Comparison of ENCODE assay signal across 27 mouse cellular contexts in genomic region chr2:31449902-31450301, GRCm38 (mm10). TPM values are rescaled to one million over a fixed set of nuclear protein-coding genes. Genes with fewer than 3 reads are reported as not detected.
DNase-seq lines count a peak whose midpoint lies in the region; ATAC-seq and TF ChIP-seq lines count a peak whose summit lies in the region.
"Had no signal": no experiment of that assay in that cellular context is flagged by ENCODE, and none has a peak within 500 bp of the region (broad histone marks: within the 10 kb centered on the region; RNA-seq: fewer than 3 reads in every experiment).

No protein-coding gene starts in this region.

- no peak overlapping the region for H3K4me3 ChIP-seq in heart, embryonic 14.5 days (ENCODE audit: control insufficient read depth in 1 of 2, insufficient read depth in 1 of 2, low read depth in 1 of 2, low read length in 2 of 2)
- H3K4me3 ChIP-seq in midbrain, embryonic 11.5 days (ENCODE audit: low read depth, low read length) = no peak overlapping the region
- H3K4me3 ChIP-seq in midbrain, embryonic 16.5 days (ENCODE audit: low read depth, low read length) = no peak overlapping the region
- H3K4me3 ChIP-seq in G1E (ENCODE audit: low read depth, low read length) = peak overlapping the region; percentile 10; the same call in 1 of the 2 replicates
- H3K4me3 ChIP-seq in bone marrow, adult 2 months (replicated peaks; ENCODE audit: control insufficient read depth, low read depth, low read length) = no peak overlapping the region
- H3K4me3 ChIP-seq: embryonic facial prominence, embryonic 12.5 days; gastrocnemius, adult 2 months; heart, adult 2 months; heart, embryonic 15.5 days; intestine, embryonic 15.5 days; layer of hippocampus, adult 2 months; limb, embryonic 10.5 days; limb, embryonic 15.5 days; liver, embryonic 13.5 days; midbrain, embryonic 10.5 days; neural tube, embryonic 12.5 days; stomach, embryonic 15.5 days had no signal

- H3K4me1 ChIP-seq in heart, embryonic 14.5 days (ENCODE audit: control insufficient read depth in 2 of 2, insufficient read depth in 2 of 2, low read length in 2 of 2) = peaks cover 36 to 52% of the 10 kb centered on the region in 2 experiments
- peaks cover 6% of the 10 kb centered on the region; the same call in 1 of the 2 replicates for H3K4me1 ChIP-seq in midbrain, embryonic 11.5 days (ENCODE audit: control insufficient read depth, insufficient read depth, low read length)
- H3K4me1 ChIP-seq in midbrain, embryonic 16.5 days (ENCODE audit: control insufficient read depth, insufficient read depth, low read length) = peaks cover 7% of the 10 kb centered on the region; the same call in 1 of the 2 replicates
- H3K4me1 ChIP-seq in G1E (ENCODE audit: insufficient read depth, low read depth, low read length) = no peaks in the 10 kb centered on the region
- peaks cover 4% of the 10 kb centered on the region; the same call in 1 of the 2 replicates for H3K4me1 ChIP-seq in bone marrow, adult 2 months (ENCODE audit: control insufficient read depth, insufficient read depth, low read length)

- no peak for TF ChIP-seq POLR2A in bone marrow, adult 2 months (IDR thresholded peaks at IDR 0.05; ENCODE audit: borderline replicate concordance, control insufficient read depth, low read depth, low read length)

- H3K4me2 ChIP-seq in heart, embryonic 14.5 days (ENCODE audit: low read length) = no peak overlapping the region
- H3K4me2 ChIP-seq in midbrain, embryonic 11.5 days = no peak overlapping the region
- H3K4me2 ChIP-seq in midbrain, embryonic 16.5 days (ENCODE audit: low read length) = no peak overlapping the region
- H3K4me2 ChIP-seq: embryonic facial prominence, embryonic 12.5 days; heart, embryonic 15.5 days; intestine, embryonic 15.5 days; limb, embryonic 15.5 days; liver, embryonic 13.5 days; neural tube, embryonic 12.5 days; stomach, embryonic 15.5 days had no signal

- no peaks in the 10 kb centered on the region for H3K27me3 ChIP-seq in heart, embryonic 14.5 days (ENCODE audit: control insufficient read depth, insufficient read depth, low read length)
- no peaks in the 10 kb centered on the region for H3K27me3 ChIP-seq in midbrain, embryonic 11.5 days (ENCODE audit: control insufficient read depth, insufficient read depth, low read length)
- H3K27me3 ChIP-seq in midbrain, embryonic 16.5 days (ENCODE audit: control insufficient read depth, insufficient read depth, low read depth, low read length) = no peaks in the 10 kb centered on the region
- peaks cover 8% of the 10 kb centered on the region; the same call in 1 of the 2 replicates for H3K27me3 ChIP-seq in G1E (ENCODE audit: insufficient read depth, low read length)
- H3K27me3 ChIP-seq: embryonic facial prominence, embryonic 12.5 days; heart, embryonic 15.5 days; intestine, embryonic 15.5 days; limb, embryonic 15.5 days; liver, embryonic 13.5 days; Patski; stomach, embryonic 15.5 days had no signal

- 84% methylated on average over 4 of the region's 4 CpGs for WGBS in heart, embryonic 14.5 days
- 94% methylated on average over 4 of the region's 4 CpGs for WGBS in midbrain, embryonic 11.5 days
- 95% methylated on average over 4 of the region's 4 CpGs for WGBS in midbrain, embryonic 16.5 days
- WGBS in bone marrow, adult 2 months = 84% methylated on average over 4 of the region's 4 CpGs

- no peak overlapping the region for H3K9ac ChIP-seq in heart, embryonic 14.5 days (ENCODE audit: low read length)
- H3K9ac ChIP-seq in midbrain, embryonic 11.5 days (ENCODE audit: low read length) = no peak overlapping the region
- H3K9ac ChIP-seq in midbrain, embryonic 16.5 days (ENCODE audit: low read depth, low read length) = no peak overlapping the region
- H3K9ac ChIP-seq: embryonic facial prominence, embryonic 12.5 days; heart, embryonic 15.5 days; intestine, embryonic 15.5 days; limb, embryonic 15.5 days; liver, embryonic 13.5 days; neural tube, embryonic 12.5 days; stomach, embryonic 15.5 days had no signal

- H3K27ac ChIP-seq in heart, embryonic 14.5 days (replicated peaks in 1 of 2; ENCODE audit: control insufficient read depth in 1 of 2, insufficient read depth in 1 of 2, low read depth in 2 of 2, low read length in 2 of 2) = no peak overlapping the region
- H3K27ac ChIP-seq in midbrain, embryonic 11.5 days (ENCODE audit: low read depth, low read length) = no peak overlapping the region
- no peak overlapping the region for H3K27ac ChIP-seq in midbrain, embryonic 16.5 days (ENCODE audit: low read length)
- H3K27ac ChIP-seq in bone marrow, adult 2 months (ENCODE audit: control insufficient read depth, insufficient read depth, low read depth, low read length, poor library complexity) = no peak overlapping the region
- H3K27ac ChIP-seq: embryonic facial prominence, embryonic 12.5 days; gastrocnemius, adult 2 months; heart, adult 2 months; limb, embryonic 10.5 days; liver, embryonic 13.5 days; macrophage; midbrain, embryonic 10.5 days; neural tube, embryonic 12.5 days had no signal

- no peak for TF ChIP-seq CTCF in G1E (IDR thresholded peaks at IDR 0.05; ENCODE audit: low read depth, low read length)
- TF ChIP-seq CTCF in bone marrow, adult 2 months (IDR thresholded peaks at IDR 0.05; ENCODE audit: control insufficient read depth, insufficient read depth, low read length) = peak; percentile 12; the same call in 1 of the 2 replicates

- 0 out of 2 replicates have a peak, but pooled peaks have one; percentile 2 for ATAC-seq in heart, embryonic 14.5 days (ENCODE audit: insufficient number of reproducible peaks, insufficient read depth, low FRiP score, low read depth)
- ATAC-seq in midbrain, embryonic 11.5 days (ENCODE audit: low FRiP score) = no peak
- no peak for ATAC-seq in midbrain, embryonic 16.5 days
- ATAC-seq in G1E (ENCODE audit: extremely low read depth, insufficient number of reproducible peaks, low FRiP score, poor library complexity, severe bottlenecking) = no peak
- ATAC-seq: Patski had no signal

- H3K9me3 ChIP-seq in heart, embryonic 14.5 days (ENCODE audit: control insufficient read depth, low read length) = no peaks in the 10 kb centered on the region
- H3K9me3 ChIP-seq in midbrain, embryonic 11.5 days (ENCODE audit: control insufficient read depth, low read length) = no peaks in the 10 kb centered on the region
- H3K9me3 ChIP-seq in midbrain, embryonic 16.5 days (replicated peaks; ENCODE audit: control insufficient read depth, low read length, poor library complexity, severe bottlenecking) = no peaks in the 10 kb centered on the region
- no peaks in the 10 kb centered on the region for H3K9me3 ChIP-seq in G1E (replicated peaks)
- H3K9me3 ChIP-seq: embryonic facial prominence, embryonic 12.5 days; heart, embryonic 15.5 days; intestine, embryonic 15.5 days; limb, embryonic 10.5 days; limb, embryonic 15.5 days; liver, embryonic 13.5 days; midbrain, embryonic 10.5 days; neural tube, embryonic 12.5 days; stomach, embryonic 15.5 days had no signal

- DNase-seq in heart, adult 11 months = no peak
- DNase-seq in midbrain, embryonic 11.5 days (ENCODE audit: low spot score, missing footprints) = peak; percentile 59
- DNase-seq in G1E (ENCODE audit: low spot score) = no peak
- DNase-seq in right cerebral cortex, adult 2 months (ENCODE audit: low spot score in 2 of 2) = no peak
- DNase-seq in layer of hippocampus, adult 9-11 months = no peak
- DNase-seq: B cell, adult 2 months; gastrocnemius, adult 2 months; gastrocnemius, postnatal 36 days; kidney, postnatal 36 days; liver, embryonic 13.5 days; lung, adult 18-20 months; thymus, postnatal 14 days had no signal

- H3K36me3 ChIP-seq in heart, embryonic 14.5 days (ENCODE audit: control insufficient read depth, insufficient read depth, low read length) = no peaks in the 10 kb centered on the region
- H3K36me3 ChIP-seq in midbrain, embryonic 11.5 days (ENCODE audit: control insufficient read depth, insufficient read depth, low read length) = no peaks in the 10 kb centered on the region
- no peaks in the 10 kb centered on the region for H3K36me3 ChIP-seq in midbrain, embryonic 16.5 days (ENCODE audit: control insufficient read depth, insufficient read depth, low read length)
- H3K36me3 ChIP-seq in G1E (replicated peaks) = no peaks in the 10 kb centered on the region
- H3K36me3 ChIP-seq: embryonic facial prominence, embryonic 12.5 days; heart, embryonic 15.5 days; intestine, embryonic 15.5 days; limb, embryonic 10.5 days; limb, embryonic 15.5 days; liver, embryonic 13.5 days; midbrain, embryonic 10.5 days; neural tube, embryonic 12.5 days; stomach, embryonic 15.5 days had no signal

RNA-seq across cellular contexts. Expression of gene Ass1, which starts 20.1 kb away (rescaled TPM):
- 8.5 and 10.0 TPM in 2 replicates for polyA plus RNA-seq in heart, embryonic 14.5 days (2014; fragmentation: Nextera tagmentation; extraction: Ambion mirVana)
- polyA plus RNA-seq in midbrain, embryonic 11.5 days (2014; fragmentation: Nextera tagmentation; extraction: Ambion mirVana) = 9.6 and 10.3 TPM in 2 replicates
- polyA plus RNA-seq in midbrain, embryonic 16.5 days (2015; fragmentation: Nextera tagmentation; extraction: Ambion mirVana) = 10.3 and 12.0 TPM in 2 replicates
- not detected in 2 replicates for total RNA-seq in G1E (2014; fragmentation: Nextera tagmentation)
- not detected in 2 replicates for total RNA-seq in G1E (2017)
- not detected in 2 replicates for polyA plus RNA-seq in G1E (2012)
- polyA plus RNA-seq in bone marrow, adult 2 months (2011; ENCODE audit: insufficient read depth, insufficient read length, low replicate concordance, missing spikeins) = 8.9 and 43.7 TPM in 2 replicates
